20 mouse cellular contexts compared by ENCODE assay signal in the genomic region with DNA sequence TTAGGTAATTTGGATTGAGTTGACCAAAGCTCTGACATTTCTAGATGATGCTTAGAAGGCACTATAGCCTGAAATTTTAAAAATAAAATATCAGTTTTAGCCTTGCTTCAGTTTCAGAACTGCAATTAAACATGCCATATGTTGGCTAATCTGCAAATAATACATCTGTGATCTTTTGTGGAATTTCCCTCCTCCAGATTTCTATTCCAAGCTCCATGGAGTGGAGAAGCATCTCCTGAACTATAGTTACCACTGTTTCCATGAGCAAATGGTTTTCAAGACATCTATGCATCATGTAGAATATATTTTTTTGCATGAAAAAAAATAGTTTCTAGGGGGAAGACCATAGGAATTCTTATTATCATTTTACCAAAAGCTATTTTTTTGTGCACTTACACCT. TPM values are rescaled to one million over a fixed set of nuclear protein-coding genes. Genes with fewer than 3 reads are reported as not detected.
DNase-seq lines count a peak whose midpoint lies in the region; TF ChIP-seq lines count a peak whose summit lies in the region.
"Had no signal": no experiment of that assay in that cellular context is flagged by ENCODE, and none has a peak within 500 bp of the region (broad histone marks: within the 10 kb centered on the region; RNA-seq: fewer than 3 reads in every experiment).

No protein-coding gene starts in this region.

- TF ChIP-seq CTCF in layer of hippocampus, adult 2 months (conservative IDR thresholded peaks at IDR 0.05) = no peak

- peak; percentile 3 for DNase-seq in layer of hippocampus, adult 9-11 months
- no peak for DNase-seq in layer of hippocampus, adult 2 months (ENCODE audit: low spot score in 2 of 2)
- peak; percentile 68 for DNase-seq in brain, adult 2 months (ENCODE audit: low read depth, low spot score)
- peak; percentile 65 for DNase-seq in telencephalon, adult 2 months (ENCODE audit: low read depth, low spot score)
- DNase-seq in lung, postnatal 14 days = no peak
- DNase-seq: adrenal gland, adult 2 months; adrenal gland, postnatal 10 days; adrenal gland, postnatal 25 days; cerebellum, adult 11-12 months; cerebellum, adult 2 months; cerebellum, adult 9-10 months; cerebellum, postnatal 10 days; cerebellum, postnatal 25 days; forebrain, postnatal 0 days had no signal

- no peak overlapping the region for H3K27ac ChIP-seq in layer of hippocampus, adult 2 months
- H3K27ac ChIP-seq: embryonic facial prominence, embryonic 10.5 days; embryonic facial prominence, embryonic 12.5 days; forebrain, embryonic 13.5 days; forebrain, embryonic 15.5 days had no signal

- no peak overlapping the region for H3K4me3 ChIP-seq in layer of hippocampus, adult 2 months
- H3K4me3 ChIP-seq: embryonic facial prominence, embryonic 10.5 days; embryonic facial prominence, embryonic 12.5 days; forebrain, embryonic 13.5 days; forebrain, embryonic 15.5 days had no signal

RNA-seq across cellular contexts. Expression of a gene that starts 47.5 kb away (rescaled TPM):
- total RNA-seq in layer of hippocampus, adult 2 months (2021) = 100 to 1,000 TPM; 163 to 168 TPM
- total RNA-seq: ES-E14, MEL had no signal

Comparison
In these comparisons a context has a peak if more than half of its experiments do, and no peak if none do; other contexts are left out.
1. DNase-seq: peak in layer of hippocampus, adult 9-11 months (single experiment), brain, adult 2 months (single experiment) and telencephalon, adult 2 months (single experiment); none in layer of hippocampus, adult 2 months (0 of 2) and lung, postnatal 14 days (single experiment).